Mouse (Mus musculus): ENCODE data around the gene Poldip2.

GRCm38 (mm10) chr11:78528714-78529113 is 16.7 kb downstream of the Poldip2 start:
- TF ChIP-seq CTCF (IDR thresholded peaks at IDR 0.05; ENCODE audit: low read depth) (no peak), EP300 (IDR thresholded peaks at IDR 0.05; ENCODE audit: low read depth) (no peak)

All from liver, postnatal 0 days (tissue).